Mouse (Mus musculus) lung, embryonic 14.5 days (tissue): ENCODE results near the gene Usp47. TPM values are rescaled to one million over a fixed set of nuclear protein-coding genes. Genes with fewer than 3 reads are reported as not detected.

Source experiments
- ATAC-seq: fragments of 200-750 bp; cut with Nextera tagmentation; 2 replicates; pipeline ENCODE4 v1.8.0; 2017; ENCODE audit warnings: mild to moderate bottlenecking, moderate TSS enrichment, moderate library complexity; ENCODE audit not compliant: insufficient read depth
- DNase-seq: peaks from one replicate; pipeline ENCODE4 v3.0.0-alpha.2; 2015
- H3K27ac ChIP-seq: fragments of 300-500 bp; sonication (generic); 2 replicates; pipeline ENCODE4 v1.5.1; 2014; ENCODE audit warnings: low read depth, mild to moderate bottlenecking, moderate library complexity
- H3K27me3 ChIP-seq: fragments of 300-500 bp; sonication (generic); 2 replicates; pipeline ENCODE4 v1.6.1; 2014; ENCODE audit warnings: low read length, control low read depth; ENCODE audit not compliant: insufficient read depth
- H3K36me3 ChIP-seq: fragments of 300-500 bp; sonication (generic); 2 replicates; pipeline ENCODE4 v1.6.1; 2014; ENCODE audit warnings: control low read depth; ENCODE audit not compliant: insufficient read depth
- H3K4me1 ChIP-seq: fragments of 300-500 bp; sonication (generic); 2 replicates; pipeline ENCODE4 v1.6.1; 2014; ENCODE audit warnings: antibody characterized with exemption, control low read depth; ENCODE audit not compliant: insufficient read depth
- H3K4me2 ChIP-seq: fragments of 300-500 bp; sonication (generic); 2 replicates; pipeline ENCODE4 v1.6.1; 2014; ENCODE audit warnings: mild to moderate bottlenecking
- H3K4me3 ChIP-seq: fragments of 300-500 bp; sonication (generic); 2 replicates; pipeline ENCODE4 v1.5.1; 2014; ENCODE audit warnings: low read depth, low read length
- H3K9ac ChIP-seq: fragments of 300-500 bp; sonication (generic); 2 replicates; pipeline ENCODE4 v1.6.1; 2014
- H3K9me3 ChIP-seq: fragments of 300-500 bp; sonication (generic); 2 replicates; pipeline ENCODE4 v1.6.1; 2016; ENCODE audit warnings: low read depth, low read length, control low read depth
- CTCF ChIP-seq: IDR thresholded peaks from 2 replicates; pipeline ENCODE4 v1.5.1; 2016; ENCODE audit warnings: antibody characterized with exemption, low read depth
- WGBS: fragments of 180-500 bp; shearing (Covaris S2); extraction: QIAGEN DNeasy Blood & Tissue Kit; methylation state at CpG from one replicate; pipeline ENCODE4 v1.1.7; 2014; 5-methylcytosine and 5-hydroxymethylcytosine counted together
- polyA plus RNA-seq: library from polyadenylated mRNA; unstranded; fragments of >200 nt; fragmentation: Nextera tagmentation; extraction: Ambion mirVana; gene quantifications from 2 replicates; pipeline ENCODE4 v1.2.1, GENCODE M21; 2014

Usp47 gene
- polyA plus RNA-seq, 1 experiment from 2014 or later: 92.1 TPM

GRCm38 (mm10) chr7:112014148-112014547 is 9.2 kb upstream of the Usp47 start:
- H3K9ac ChIP-seq: no peak overlapping the region
- H3K36me3 ChIP-seq: no peaks in the 10 kb centered on the region
- peaks cover 6% of the 10 kb centered on the region; the same call in 1 of the 2 replicates for H3K4me1 ChIP-seq
- ATAC-seq: no peak
- no peaks in the 10 kb centered on the region for H3K9me3 ChIP-seq
- no peak for TF ChIP-seq CTCF
- H3K4me3 ChIP-seq: no peak overlapping the region
- no peak for DNase-seq
- 57% methylated on average over 2 of the region's 2 CpGs for WGBS
- no peak overlapping the region for H3K27ac ChIP-seq
- H3K27me3 ChIP-seq: no peaks in the 10 kb centered on the region
- H3K4me2 ChIP-seq: no peak overlapping the region

GRCm38 (mm10) chr7:112022506-112023149 is 676 bp upstream of the Usp47 start:
- 16% methylated on average over 17 of the region's 17 CpGs for WGBS

GRCm38 (mm10) chr7:112023601-112024445 is 519 bp downstream of the Usp47 start:
- Histone ChIP-seq H3K27me3 (no peaks in the 10 kb centered on the region), H3K9me3 (no peaks in the 10 kb centered on the region), H3K27ac (peak overlapping the region; percentile 98), H3K4me3 (peak overlapping the region; percentile 94), H3K4me2 (peak overlapping the region; percentile 88), H3K36me3 (peaks cover 5% of the 10 kb centered on the region; the same call in 1 of the 2 replicates), H3K4me1 (peaks cover 25% of the 10 kb centered on the region), H3K9ac (peak overlapping the region; percentile 98)
- under 1% methylated on average over 58 of the region's 58 CpGs for WGBS
- ATAC-seq (peak; percentile 85), DNase-seq (peak; percentile 58)
- TF ChIP-seq CTCF: no peak

More at GRCm38 (mm10) chr7:112022506-112023149, 676 bp upstream of the Usp47 start:
- Histone ChIP-seq H3K9ac (peak overlapping the region; percentile 98), H3K4me2 (peak overlapping the region; percentile 88), H3K27me3 (no peaks in the 10 kb centered on the region), H3K27ac (peak overlapping the region; percentile 98), H3K9me3 (no peaks in the 10 kb centered on the region), H3K4me3 (peak overlapping the region; percentile 94), H3K36me3 (no peaks in the 10 kb centered on the region), H3K4me1 (peaks cover 25% of the 10 kb centered on the region)
- no peak for DNase-seq
- ATAC-seq: peak; percentile 33; the same call in 1 of the 2 replicates
- TF ChIP-seq CTCF: no peak

- Histone ChIP-seq H3K4me2 (peak overlapping the region; percentile 88), H3K36me3 (peaks cover 5% of the 10 kb centered on the region; the same call in 1 of the 2 replicates), H3K4me1 (peaks cover 26% of the 10 kb centered on the region), H3K9ac (peak overlapping the region; percentile 98), H3K27ac (peak overlapping the region; percentile 98), H3K27me3 (no peaks in the 10 kb centered on the region), H3K9me3 (no peaks in the 10 kb centered on the region), H3K4me3 (peak overlapping the region; percentile 94)
- DNase-seq: peak; percentile 41
- 11% methylated on average over 7 of the region's 7 CpGs for WGBS
- no peak for ATAC-seq
- TF ChIP-seq CTCF: no peak
Measured at GRCm38 (mm10) chr7:112024446-112024730, 1.1 kb downstream of the Usp47 start.

- DNase-seq (peak; percentile 44), ATAC-seq (no peak)
- Histone ChIP-seq H3K27ac (0 out of 2 replicates have a peak overlapping the region, but pooled peaks have one; percentile 58), H3K4me3 (peak overlapping the region; percentile 94), H3K4me2 (peak overlapping the region; percentile 88), H3K27me3 (no peaks in the 10 kb centered on the region), H3K36me3 (peaks cover 5% of the 10 kb centered on the region; the same call in 1 of the 2 replicates), H3K9me3 (no peaks in the 10 kb centered on the region), H3K9ac (peak overlapping the region; percentile 98), H3K4me1 (peaks cover 30% of the 10 kb centered on the region)
- TF ChIP-seq CTCF: no peak
- under 1% methylated on average over 5 of the region's 5 CpGs for WGBS
Measured at GRCm38 (mm10) chr7:112024856-112025255, 1.6 kb downstream of the Usp47 start.

GRCm38 (mm10) chr7:112030594-112030993 is 7.3 kb downstream of the Usp47 start:
- H3K36me3 ChIP-seq: peaks cover 9% of the 10 kb centered on the region; the same call in 1 of the 2 replicates
- no peak overlapping the region for H3K9ac ChIP-seq
- no peaks in the 10 kb centered on the region for H3K9me3 ChIP-seq
- H3K27ac ChIP-seq: no peak overlapping the region
- DNase-seq (no peak), ATAC-seq (no peak)
- no peak overlapping the region for H3K4me3 ChIP-seq
- no peak overlapping the region for H3K4me2 ChIP-seq
- 86% methylated on average over 1 of the region's 1 CpGs for WGBS
- peaks cover 31% of the 10 kb centered on the region for H3K4me1 ChIP-seq
- no peak for TF ChIP-seq CTCF
- no peaks in the 10 kb centered on the region for H3K27me3 ChIP-seq

- Histone ChIP-seq H3K36me3 (0 out of 2 replicates have a peak, but pooled peaks cover 4% of the 10 kb centered on the region), H3K4me1 (0 out of 2 replicates have a peak, but pooled peaks cover 2% of the 10 kb centered on the region), H3K9ac (no peak overlapping the region), H3K4me2 (no peak overlapping the region), H3K9me3 (no peaks in the 10 kb centered on the region), H3K27ac (no peak overlapping the region), H3K27me3 (no peaks in the 10 kb centered on the region), H3K4me3 (no peak overlapping the region)
- DNase-seq: peak; percentile 34
- 7% methylated on average over 2 of the region's 2 CpGs for WGBS
- TF ChIP-seq CTCF: no peak
- ATAC-seq: 0 out of 2 replicates have a peak, but pooled peaks have one; percentile 44
Measured at GRCm38 (mm10) chr7:112035804-112036203, 12.5 kb downstream of the Usp47 start.
